Mouse (Mus musculus) intestine, postnatal 0 days (tissue): ENCODE measurements around the gene Cyth1. TPM values are rescaled to one million over a fixed set of nuclear protein-coding genes. Genes with fewer than 3 reads are reported as not detected.

ENCODE experiments used
- ATAC-seq: fragments of 200-750 bp; cut with Nextera tagmentation; 2 replicates; pipeline ENCODE4 v1.8.0; 2017; ENCODE audit warnings: mild to moderate bottlenecking, moderate TSS enrichment, moderate library complexity
- H3K27ac ChIP-seq: fragments of 300-500 bp; sonication (generic); 2 replicates; pipeline ENCODE4 v1.5.1; 2014; ENCODE audit warnings: mild to moderate bottlenecking, low read depth, low read length, moderate library complexity
- H3K27me3 ChIP-seq: fragments of 300-500 bp; sonication (generic); replicated peaks from 2 replicates; pipeline ENCODE4 v1.6.1; 2014; ENCODE audit warnings: low read length, mixed read lengths; ENCODE audit not compliant: control insufficient read depth, insufficient read depth
- H3K36me3 ChIP-seq: fragments of 300-500 bp; sonication (generic); 2 replicates; pipeline ENCODE4 v1.6.1; 2014; ENCODE audit warnings: mild to moderate bottlenecking, moderate library complexity; ENCODE audit not compliant: control insufficient read depth, insufficient read depth
- H3K4me1 ChIP-seq: fragments of 300-500 bp; sonication (generic); replicated peaks from 2 replicates; pipeline ENCODE4 v1.6.1; 2014; ENCODE audit warnings: antibody characterized with exemption, low read length, mixed read lengths; ENCODE audit not compliant: control insufficient read depth, insufficient read depth
- H3K4me2 ChIP-seq: fragments of 300-500 bp; sonication (generic); replicated peaks from 2 replicates; pipeline ENCODE4 v1.6.1; 2014; ENCODE audit warnings: low read depth, mild to moderate bottlenecking, moderate library complexity
- H3K4me3 ChIP-seq: fragments of 300-500 bp; sonication (generic); 2 replicates; pipeline ENCODE4 v1.5.1; 2014; ENCODE audit warnings: low read depth, low read length
- H3K9ac ChIP-seq: fragments of 300-500 bp; sonication (generic); 2 replicates; pipeline ENCODE4 v1.6.1; 2014; ENCODE audit warnings: mild to moderate bottlenecking, low read depth, low read length
- H3K9me3 ChIP-seq: fragments of 300-500 bp; sonication (generic); 2 replicates; pipeline ENCODE4 v1.6.1; 2016; ENCODE audit warnings: mixed run types; ENCODE audit not compliant: control insufficient read depth
- CTCF ChIP-seq: sonication (generic); IDR thresholded peaks from 2 replicates; pipeline ENCODE4 v1.5.1; 2016; ENCODE audit warnings: low read depth, mild to moderate bottlenecking, control low read depth, antibody characterized with exemption, moderate library complexity
- WGBS: fragments of 180-500 bp; shearing (Covaris S2); extraction: QIAGEN DNeasy Blood & Tissue Kit; methylation state at CpG from one replicate; pipeline ENCODE4 v1.1.7; 2014; 5-methylcytosine and 5-hydroxymethylcytosine counted together
- polyA plus RNA-seq: library from polyadenylated mRNA; unstranded; fragments of >200 nt; fragmentation: Nextera tagmentation; extraction: Ambion mirVana; gene quantifications from 2 replicates; pipeline ENCODE4 v1.2.1, GENCODE M21; 2015

Cyth1 gene
- polyA plus RNA-seq, 1 experiment from 2014 or later: 10.9 TPM

- H3K27ac ChIP-seq: no peak overlapping the region
- WGBS: 44% methylated on average over 4 of the region's 4 CpGs
- H3K36me3 ChIP-seq: no peaks in the 10 kb centered on the region
- no peak overlapping the region for H3K4me2 ChIP-seq
- no peak overlapping the region for H3K4me3 ChIP-seq
- ATAC-seq: no peak
- H3K9me3 ChIP-seq: no peaks in the 10 kb centered on the region
- H3K9ac ChIP-seq: 0 out of 2 replicates have a peak overlapping the region, but pooled peaks have one; percentile 7
- no peaks in the 10 kb centered on the region for H3K27me3 ChIP-seq
- no peak for TF ChIP-seq CTCF
- H3K4me1 ChIP-seq: no peaks in the 10 kb centered on the region
Observed at GRCm38 (mm10) chr11:118085176-118085575, 163.2 kb downstream of the Cyth1 start.

DNA sequence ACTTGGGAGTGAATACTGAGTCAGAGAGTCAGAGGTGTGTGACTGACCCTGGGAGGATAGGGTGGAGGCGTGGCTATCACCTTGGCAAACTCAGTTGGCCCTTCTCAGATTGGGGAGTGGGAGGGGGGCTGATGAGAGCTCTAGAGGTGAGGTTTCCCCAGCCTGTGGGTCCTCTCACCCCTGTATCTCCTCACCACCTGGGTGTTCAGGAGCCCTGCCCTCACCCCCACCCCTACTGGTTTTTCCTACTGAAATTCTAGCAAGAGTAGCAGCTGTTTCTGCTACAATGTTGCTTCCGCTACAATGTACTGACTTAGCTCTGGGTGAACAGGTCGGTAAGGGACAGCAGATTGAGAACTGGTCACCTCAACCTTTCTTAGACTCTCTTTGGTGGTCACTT is 164.1 kb downstream of the Cyth1 start:
- Histone ChIP-seq H3K27ac (no peak overlapping the region), H3K9me3 (no peaks in the 10 kb centered on the region), H3K4me3 (no peak overlapping the region), H3K4me1 (no peaks in the 10 kb centered on the region), H3K4me2 (no peak overlapping the region), H3K36me3 (no peaks in the 10 kb centered on the region), H3K9ac (no peak overlapping the region), H3K27me3 (no peaks in the 10 kb centered on the region)
- WGBS: 83% methylated on average over 3 of the region's 3 CpGs
- ATAC-seq: no peak
- TF ChIP-seq CTCF: no peak

DNA sequence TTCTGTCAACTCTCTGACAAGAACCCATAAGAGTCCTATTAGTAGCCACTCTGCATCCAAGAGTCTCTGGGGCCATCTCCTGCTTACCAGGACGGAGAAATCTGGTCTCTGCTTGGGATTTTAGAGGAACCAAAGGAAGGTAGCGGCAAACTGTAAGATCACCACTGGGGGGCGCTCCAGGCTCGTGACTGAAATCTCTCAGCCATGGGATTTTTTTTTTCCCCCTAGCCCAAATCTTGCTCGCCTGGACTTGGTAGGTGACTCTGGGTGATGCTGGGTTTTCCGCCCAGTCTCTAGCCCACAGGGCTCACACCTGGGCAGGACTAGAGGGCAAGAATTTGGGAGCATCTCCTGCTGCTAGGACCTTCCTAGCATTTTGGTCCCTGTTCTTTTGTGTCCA is 164.6 kb downstream of the Cyth1 start:
- Histone ChIP-seq H3K9ac (no peak overlapping the region), H3K4me3 (no peak overlapping the region), H3K9me3 (no peaks in the 10 kb centered on the region), H3K4me2 (no peak overlapping the region), H3K27ac (no peak overlapping the region), H3K36me3 (no peaks in the 10 kb centered on the region), H3K4me1 (no peaks in the 10 kb centered on the region), H3K27me3 (no peaks in the 10 kb centered on the region)
- TF ChIP-seq CTCF: peak; percentile 90
- ATAC-seq: no peak
- 14% methylated on average over 6 of the region's 6 CpGs for WGBS

GRCm38 (mm10) chr11:118082294-118082693 is 166.1 kb downstream of the Cyth1 start:
- TF ChIP-seq CTCF: no peak
- H3K36me3 ChIP-seq: no peaks in the 10 kb centered on the region
- 77% methylated on average over 14 of the region's 14 CpGs for WGBS
- no peaks in the 10 kb centered on the region for H3K4me1 ChIP-seq
- H3K27me3 ChIP-seq: no peaks in the 10 kb centered on the region
- H3K9ac ChIP-seq: no peak overlapping the region
- H3K9me3 ChIP-seq: no peaks in the 10 kb centered on the region
- no peak for ATAC-seq
- H3K27ac ChIP-seq: no peak overlapping the region
- H3K4me2 ChIP-seq: no peak overlapping the region
- H3K4me3 ChIP-seq: no peak overlapping the region

Other genes with a start within 250 kb of the Cyth1 start
- 0.03 and 0.05 TPM in 2 replicates for gene Dnah17, start 118.0 kb downstream of the Cyth1 start, polyA plus RNA-seq
- 6.0 and 6.1 TPM in 2 replicates for gene Usp36, start 41.7 kb upstream of the Cyth1 start, polyA plus RNA-seq
- 0.12 TPM in 2 replicates for gene Cep295nl, start 93.9 kb upstream of the Cyth1 start, polyA plus RNA-seq
- 38.9 TPM in 2 replicates for gene Timp2, start 107.1 kb upstream of the Cyth1 start, polyA plus RNA-seq
- gene Lgals3bp, start 153.5 kb upstream of the Cyth1 start, polyA plus RNA-seq: 348 and 382 TPM in 2 replicates
- gene Cant1, start 170.5 kb upstream of the Cyth1 start, polyA plus RNA-seq: 35.0 and 36.1 TPM in 2 replicates
- gene C1qtnf1, start 179.6 kb upstream of the Cyth1 start, polyA plus RNA-seq: 5.2 and 6.1 TPM in 2 replicates
- gene Engase, start 228.2 kb upstream of the Cyth1 start, polyA plus RNA-seq: 11.3 and 11.7 TPM in 2 replicates